Mouse (Mus musculus) forebrain, embryonic 15.5 days (tissue): ENCODE measurements around the gene Pih1d3. TPM values are rescaled to one million over a fixed set of nuclear protein-coding genes. Genes with fewer than 3 reads are reported as not detected.

Experiments
- ATAC-seq: fragments of 200-750 bp; cut with Nextera tagmentation; replicated peaks from 2 replicates; pipeline ENCODE4 v1.8.0; 2017; ENCODE audit warnings: mild to moderate bottlenecking, moderate TSS enrichment, moderate library complexity
- H3K27ac ChIP-seq: fragments of 300-500 bp; sonication (generic); replicated peaks from 2 replicates; pipeline ENCODE4 v1.5.1; 2015; ENCODE audit warnings: mild to moderate bottlenecking, inconsistent platforms
- H3K27me3 ChIP-seq: fragments of 300-500 bp; sonication (generic); 2 replicates; pipeline ENCODE4 v1.6.1; 2015; ENCODE audit warnings: inconsistent platforms
- H3K36me3 ChIP-seq: fragments of 300-500 bp; sonication (generic); 2 replicates; pipeline ENCODE4 v1.6.1; 2015; ENCODE audit warnings: mild to moderate bottlenecking, inconsistent platforms
- H3K4me1 ChIP-seq: fragments of 300-500 bp; sonication (generic); 2 replicates; pipeline ENCODE4 v1.6.1; 2015; ENCODE audit warnings: inconsistent platforms
- H3K4me2 ChIP-seq: fragments of 300-500 bp; sonication (generic); replicated peaks from 2 replicates; pipeline ENCODE4 v1.6.1; 2015; ENCODE audit warnings: mild to moderate bottlenecking, inconsistent platforms
- H3K4me3 ChIP-seq: fragments of 300-500 bp; sonication (generic); 2 replicates; pipeline ENCODE4 v1.5.1; 2015; ENCODE audit warnings: mild to moderate bottlenecking, inconsistent platforms
- H3K9ac ChIP-seq: fragments of 300-500 bp; sonication (generic); replicated peaks from 2 replicates; pipeline ENCODE4 v1.6.1; 2015; ENCODE audit warnings: mild to moderate bottlenecking, inconsistent platforms
- H3K9me3 ChIP-seq: fragments of 300-500 bp; sonication (generic); 2 replicates; pipeline ENCODE4 v1.6.1; 2016; ENCODE audit warnings: inconsistent platforms
- WGBS: fragments of 180-500 bp; shearing (Covaris S2); methylation state at CpG from one replicate; pipeline ENCODE4 v1.1.7; 2015; ENCODE audit warnings: mixed read lengths; 5-methylcytosine and 5-hydroxymethylcytosine counted together
- polyA plus RNA-seq: library from polyadenylated mRNA; unstranded; fragments of >200 nt; fragmentation: Nextera tagmentation; extraction: Ambion mirVana; gene quantifications from 2 replicates; pipeline ENCODE4 v1.2.1, GENCODE M21; 2015

The Pih1d3 gene
- not detected in 2 replicates for polyA plus RNA-seq

DNA sequence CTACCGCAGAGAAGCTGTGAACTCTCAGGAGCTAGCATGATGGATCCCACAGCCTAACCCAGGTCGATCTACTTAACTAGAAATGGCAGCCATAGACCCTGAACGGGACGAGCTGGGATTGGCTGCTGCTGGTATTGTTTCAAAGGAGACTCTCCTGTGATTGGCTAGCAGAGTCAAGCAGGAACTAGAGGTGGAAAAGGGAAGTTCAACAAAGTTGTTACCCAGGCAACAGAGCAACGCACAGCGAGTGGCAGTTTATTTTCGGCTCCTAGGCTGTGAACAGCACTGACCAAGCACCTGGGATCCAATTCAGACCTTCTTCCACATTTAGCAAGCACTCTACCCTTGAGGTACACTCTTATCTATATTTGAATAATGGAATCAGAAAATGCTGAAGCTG is at the start of gene Pih1d3, which contains the start of gene 4931428L18Rik:
Gene Pih1d3, plus strand, starts transcription at position 275 of the 400 bp plus-strand sequence.
Gene 4931428L18Rik, minus strand, starts transcription at position 121 of the 400 bp plus-strand sequence.
- no peak within 1 kb of the TSS for H3K4me3 ChIP-seq
- no peaks in the 10 kb centered on the region for H3K36me3 ChIP-seq
- H3K4me2 ChIP-seq: no peak within 1 kb of the TSS
- ATAC-seq: no peak
- no peaks in the 10 kb centered on the region for H3K27me3 ChIP-seq
- H3K27ac ChIP-seq: no peak within 1 kb of the TSS
- 90% methylated on average over 7 of the region's 7 CpGs for WGBS
- no peaks in the 10 kb centered on the region for H3K9me3 ChIP-seq
- H3K4me1 ChIP-seq: no peaks in the 10 kb centered on the region
- H3K9ac ChIP-seq: no peak within 1 kb of the TSS

DNA sequence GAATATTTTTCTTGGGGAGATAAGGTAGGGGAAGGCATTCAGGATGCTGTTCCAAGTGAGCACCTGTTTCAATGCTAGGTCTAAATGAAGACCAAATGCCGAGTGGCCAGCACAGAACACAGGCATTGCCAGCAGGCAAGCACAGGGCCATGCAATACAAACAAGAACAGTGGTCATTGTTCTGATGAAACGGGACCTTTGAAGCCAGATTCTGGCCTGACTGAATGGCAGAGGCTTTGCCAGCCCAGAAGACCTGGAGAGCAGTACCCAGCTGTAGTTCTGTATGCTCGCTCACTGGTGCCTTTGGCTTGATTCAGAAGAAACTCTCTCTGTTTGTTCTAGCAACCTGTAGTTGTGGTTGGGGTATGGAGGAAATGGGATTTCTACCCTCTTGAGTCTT is 47.2 kb upstream of the Pih1d3 start:
- Histone ChIP-seq H3K4me3 (no peak overlapping the region), H3K36me3 (no peaks in the 10 kb centered on the region), H3K4me2 (no peak overlapping the region), H3K9me3 (no peaks in the 10 kb centered on the region), H3K27ac (no peak overlapping the region), H3K27me3 (no peaks in the 10 kb centered on the region), H3K9ac (no peak overlapping the region), H3K4me1 (no peaks in the 10 kb centered on the region)
- 72% methylated on average over 3 of the region's 3 CpGs for WGBS
- no peak for ATAC-seq

DNA sequence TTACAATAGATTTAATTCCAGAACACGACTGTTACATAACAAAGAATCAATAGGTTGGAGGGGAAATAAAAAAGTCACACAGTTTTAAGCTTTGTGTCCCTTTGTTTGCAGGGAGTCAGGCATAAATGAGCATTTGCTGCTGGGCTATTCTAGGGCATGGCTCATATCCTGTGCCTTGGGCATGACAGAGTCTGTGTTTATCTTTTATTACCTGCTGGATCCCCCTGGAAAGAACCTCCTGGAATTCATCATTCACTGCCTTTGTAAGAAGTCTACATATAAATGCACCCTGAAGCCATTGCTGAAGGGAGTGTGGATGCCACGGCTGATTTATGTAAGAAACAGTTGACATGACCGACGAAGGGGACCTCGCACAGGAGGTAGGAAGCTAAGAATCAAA is 46.5 kb upstream of the Pih1d3 start, which contains the start of gene Lgsn:
Gene Lgsn, plus strand, starts transcription at position 301 of the 400 bp plus-strand sequence.
- no peak within 1 kb of the TSS for H3K4me3 ChIP-seq
- no peaks in the 10 kb centered on the region for H3K4me1 ChIP-seq
- 78% methylated on average over 5 of the region's 5 CpGs for WGBS
- no peak within 1 kb of the TSS for H3K4me2 ChIP-seq
- no peak for ATAC-seq
- no peaks in the 10 kb centered on the region for H3K36me3 ChIP-seq
- H3K9me3 ChIP-seq: no peaks in the 10 kb centered on the region
- no peaks in the 10 kb centered on the region for H3K27me3 ChIP-seq
- no peak within 1 kb of the TSS for H3K27ac ChIP-seq
- H3K9ac ChIP-seq: no peak within 1 kb of the TSS

DNA sequence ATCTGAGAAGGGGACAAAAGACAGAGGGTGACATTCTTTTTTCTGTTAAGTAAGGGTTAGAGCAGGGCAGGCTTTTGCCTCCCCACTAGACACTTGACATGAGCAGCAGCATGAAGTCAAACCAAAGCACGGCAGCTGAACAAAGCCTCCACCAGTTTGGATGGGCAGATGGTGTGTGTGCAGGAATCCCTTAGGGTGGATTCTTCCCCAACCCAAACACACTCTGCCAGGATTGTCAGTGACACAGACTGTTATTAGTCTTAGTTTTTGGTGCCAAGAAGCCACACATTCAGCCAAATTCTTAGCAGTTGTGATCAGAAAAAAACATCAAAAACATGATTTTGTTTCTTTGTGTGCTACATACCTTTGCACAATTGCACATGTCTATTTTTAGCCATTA is 44.4 kb upstream of the Pih1d3 start:
- Histone ChIP-seq H3K27ac (peak overlapping the region; percentile 33; the same call in 1 of the 2 replicates), H3K9ac (no peak overlapping the region), H3K4me2 (no peak overlapping the region), H3K36me3 (no peaks in the 10 kb centered on the region), H3K9me3 (no peaks in the 10 kb centered on the region), H3K4me3 (no peak overlapping the region), H3K4me1 (no peaks in the 10 kb centered on the region), H3K27me3 (no peaks in the 10 kb centered on the region)
- WGBS: 22% methylated on average over 1 of the region's 1 CpGs
- ATAC-seq: peak; percentile 71

DNA sequence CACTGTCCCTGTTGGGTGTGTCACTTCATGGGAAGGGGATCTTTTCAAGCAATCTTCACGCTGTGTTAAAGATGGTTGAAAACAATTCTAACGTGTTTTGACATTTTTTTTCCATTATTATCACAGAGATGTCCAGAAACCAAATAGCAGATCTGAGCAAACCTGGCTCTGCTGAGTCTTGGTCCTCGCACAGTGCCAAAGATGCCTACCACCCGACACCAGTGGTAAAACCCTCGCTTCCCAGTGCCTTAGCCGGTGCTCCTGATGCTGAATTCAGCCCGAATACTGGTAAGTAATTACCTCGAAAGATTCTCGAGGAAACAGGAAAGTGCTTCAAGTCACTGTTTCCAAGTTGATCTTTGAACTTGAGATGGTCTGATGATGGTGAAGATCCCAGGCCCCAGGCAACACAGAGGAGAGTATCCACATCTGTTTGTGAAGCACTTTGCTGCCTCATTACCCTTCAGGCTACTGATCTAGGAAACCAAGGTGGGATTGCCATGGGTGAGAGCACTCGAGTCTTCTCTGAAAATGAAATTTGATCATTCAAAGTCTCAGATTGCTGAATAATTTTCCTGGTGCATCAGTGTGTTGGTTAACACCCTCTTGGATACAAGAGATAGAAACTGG is 32.3 kb upstream of the Pih1d3 start:
- Histone ChIP-seq H3K27me3 (no peaks in the 10 kb centered on the region), H3K36me3 (no peaks in the 10 kb centered on the region), H3K27ac (no peak overlapping the region), H3K4me2 (no peak overlapping the region), H3K4me1 (no peaks in the 10 kb centered on the region), H3K4me3 (no peak overlapping the region), H3K9me3 (no peaks in the 10 kb centered on the region), H3K9ac (no peak overlapping the region)
- 84% methylated on average over 10 of the region's 10 CpGs for WGBS
- ATAC-seq: no peak

DNA sequence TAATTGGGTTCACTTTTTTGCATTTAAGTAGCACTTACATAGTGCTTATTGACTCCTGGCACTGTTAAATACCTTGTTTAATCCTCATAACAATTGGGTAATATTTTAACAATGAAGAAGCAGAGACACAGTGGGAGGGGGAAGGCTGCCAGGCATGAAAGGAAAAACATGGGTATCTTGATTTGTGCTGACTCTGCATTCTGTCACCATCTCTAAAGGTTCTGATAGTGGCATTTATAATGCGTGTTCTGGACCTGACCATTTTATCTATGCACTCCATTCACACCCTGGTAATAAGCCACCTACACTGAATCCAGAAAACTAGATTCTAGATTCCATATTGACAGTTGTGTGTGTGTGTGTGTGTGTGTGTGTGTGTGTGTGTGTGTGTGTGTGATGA is 27.0 kb upstream of the Pih1d3 start:
- Histone ChIP-seq H3K4me3 (no peak overlapping the region), H3K36me3 (no peaks in the 10 kb centered on the region), H3K27ac (no peak overlapping the region), H3K4me1 (no peaks in the 10 kb centered on the region), H3K27me3 (no peaks in the 10 kb centered on the region), H3K9me3 (no peaks in the 10 kb centered on the region), H3K9ac (no peak overlapping the region), H3K4me2 (no peak overlapping the region)
- no peak for ATAC-seq
- 77% methylated on average over 1 of the region's 1 CpGs for WGBS

DNA sequence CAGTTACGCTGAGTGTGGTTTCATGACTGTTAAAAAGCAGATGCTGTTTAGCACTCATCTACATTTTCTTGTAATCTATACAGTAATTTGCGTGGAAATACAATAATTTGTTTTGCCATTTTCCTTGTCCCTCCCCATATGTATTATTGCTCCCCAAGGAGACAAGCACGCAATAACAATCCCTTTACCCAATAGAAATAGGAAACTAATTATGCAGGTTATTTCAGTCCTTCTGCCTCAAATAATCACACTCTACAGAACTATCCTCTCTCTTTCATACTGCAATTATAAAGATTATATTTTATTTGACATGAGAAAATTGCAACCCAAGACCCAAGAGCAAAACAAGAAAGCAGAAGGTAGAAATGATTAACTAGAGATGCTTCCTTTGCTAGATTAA is 25.7 kb upstream of the Pih1d3 start:
- Histone ChIP-seq H3K27me3 (no peaks in the 10 kb centered on the region), H3K9me3 (no peaks in the 10 kb centered on the region), H3K27ac (no peak overlapping the region), H3K4me2 (no peak overlapping the region), H3K9ac (no peak overlapping the region), H3K4me3 (no peak overlapping the region), H3K36me3 (no peaks in the 10 kb centered on the region), H3K4me1 (no peaks in the 10 kb centered on the region)
- WGBS: 84% methylated on average over 3 of the region's 3 CpGs
- ATAC-seq: no peak

DNA sequence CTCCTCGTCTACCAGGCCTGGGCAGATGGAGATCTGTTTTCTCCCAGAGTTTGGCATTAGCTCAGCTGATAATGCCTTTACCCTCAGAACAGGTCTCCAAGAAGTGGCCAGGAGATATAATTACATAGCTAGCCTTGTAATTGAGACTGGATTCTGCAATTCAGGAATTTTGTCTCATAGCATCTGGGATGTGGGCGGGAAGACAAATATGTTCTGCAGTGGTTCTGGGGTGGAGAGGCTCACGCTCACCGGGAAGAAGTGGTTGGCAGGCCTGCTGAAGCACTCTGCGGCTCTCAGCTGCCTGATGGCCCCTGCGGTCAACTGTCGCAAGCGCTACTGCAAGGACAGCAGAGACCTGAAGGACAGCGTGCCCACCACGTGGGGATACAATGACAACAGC is 18.9 kb upstream of the Pih1d3 start:
- no peak overlapping the region for H3K27ac ChIP-seq
- ATAC-seq: no peak
- 90% methylated on average over 10 of the region's 10 CpGs for WGBS

DNA sequence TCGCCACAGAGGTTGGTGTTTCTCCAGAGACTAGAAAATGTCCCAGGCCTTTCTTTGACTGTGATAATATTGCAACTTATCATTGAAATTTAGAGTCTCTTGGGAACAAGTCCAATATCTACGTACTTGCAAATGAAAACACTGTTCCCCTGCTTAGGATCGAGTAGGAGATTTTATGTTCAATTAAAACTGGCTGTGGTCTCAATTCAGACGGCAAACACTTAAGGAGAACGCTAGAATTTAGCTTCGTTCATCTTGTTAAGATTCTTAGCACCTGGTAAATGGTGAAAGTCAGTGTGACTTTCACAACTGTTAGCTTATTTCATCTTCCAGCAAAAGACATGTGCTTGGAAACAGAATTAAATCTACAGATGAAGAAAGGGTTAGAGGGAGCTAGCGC is 17.3 kb upstream of the Pih1d3 start:
- ATAC-seq: no peak; the same call in 1 of the 2 replicates
- Histone ChIP-seq H3K36me3 (no peaks in the 10 kb centered on the region), H3K4me1 (peaks cover 5% of the 10 kb centered on the region; the same call in 1 of the 2 replicates), H3K9ac (no peak overlapping the region), H3K9me3 (no peaks in the 10 kb centered on the region), H3K27me3 (no peaks in the 10 kb centered on the region), H3K4me2 (no peak overlapping the region), H3K4me3 (no peak overlapping the region), H3K27ac (peak overlapping the region; percentile 46; the same call in 1 of the 2 replicates)
- WGBS: 43% methylated on average over 7 of the region's 7 CpGs

More for the DNA sequence above, 18.9 kb upstream of the Pih1d3 start:
- H3K36me3 ChIP-seq: no peaks in the 10 kb centered on the region
- peaks cover 5% of the 10 kb centered on the region; the same call in 1 of the 2 replicates for H3K4me1 ChIP-seq
- H3K9me3 ChIP-seq: no peaks in the 10 kb centered on the region
- no peak overlapping the region for H3K4me2 ChIP-seq
- H3K4me3 ChIP-seq: no peak overlapping the region
- no peak overlapping the region for H3K9ac ChIP-seq
- no peaks in the 10 kb centered on the region for H3K27me3 ChIP-seq

DNA sequence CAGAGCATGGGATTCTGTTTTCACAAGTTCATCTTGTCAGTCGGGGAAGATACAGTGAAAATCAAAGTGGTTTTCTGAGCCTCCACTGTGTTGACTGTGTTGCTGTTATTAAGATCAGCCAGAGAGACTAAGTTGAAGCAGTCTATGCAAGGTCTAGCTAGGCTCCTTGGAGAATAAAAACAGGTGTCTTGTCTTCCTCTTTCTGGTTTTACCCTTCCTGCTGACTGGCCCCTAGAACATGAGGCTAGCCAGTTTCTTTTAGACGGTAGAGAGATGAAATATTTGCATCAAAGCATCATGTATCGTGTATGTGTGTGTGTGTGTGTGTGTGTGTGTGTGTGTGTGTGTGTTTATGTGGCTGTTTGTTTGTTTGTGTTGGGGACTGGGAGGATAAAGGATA is 16.9 kb upstream of the Pih1d3 start:
- Histone ChIP-seq H3K27ac (0 out of 2 replicates have a peak overlapping the region, but pooled peaks have one; percentile 27), H3K9ac (no peak overlapping the region), H3K27me3 (no peaks in the 10 kb centered on the region), H3K36me3 (no peaks in the 10 kb centered on the region), H3K4me1 (peaks cover 5% of the 10 kb centered on the region; the same call in 1 of the 2 replicates), H3K9me3 (no peaks in the 10 kb centered on the region), H3K4me2 (no peak overlapping the region), H3K4me3 (no peak overlapping the region)
- ATAC-seq: no peak
- WGBS: 56% methylated on average over 3 of the region's 3 CpGs

DNA sequence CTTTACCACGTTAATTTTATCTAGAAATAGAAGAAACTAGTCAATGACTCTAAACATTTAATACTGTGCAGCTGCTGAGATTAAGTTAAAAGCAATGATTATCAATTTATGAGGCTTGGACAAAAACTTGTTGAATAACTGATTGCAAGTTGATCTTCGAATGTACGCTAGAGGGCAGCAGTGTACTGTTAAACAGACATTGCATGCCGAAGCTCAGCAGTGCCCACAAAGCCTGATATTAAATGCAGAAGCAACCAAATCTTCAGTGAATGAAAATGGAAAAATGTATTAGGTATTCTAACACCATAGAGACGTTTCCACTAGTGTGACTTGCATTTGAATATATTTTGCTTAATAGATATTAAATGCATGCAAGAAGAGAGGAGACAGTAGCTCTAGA is 12.5 kb upstream of the Pih1d3 start:
- H3K36me3 ChIP-seq: no peaks in the 10 kb centered on the region
- H3K27ac ChIP-seq: no peak overlapping the region
- WGBS: under 1% methylated on average over 5 of the region's 5 CpGs
- no peaks in the 10 kb centered on the region for H3K9me3 ChIP-seq
- no peak overlapping the region for H3K4me2 ChIP-seq
- ATAC-seq: peak; percentile 85
- no peak overlapping the region for H3K9ac ChIP-seq
- peaks cover 2% of the 10 kb centered on the region; the same call in 1 of the 2 replicates for H3K4me1 ChIP-seq
- no peak overlapping the region for H3K4me3 ChIP-seq
- H3K27me3 ChIP-seq: no peaks in the 10 kb centered on the region

DNA sequence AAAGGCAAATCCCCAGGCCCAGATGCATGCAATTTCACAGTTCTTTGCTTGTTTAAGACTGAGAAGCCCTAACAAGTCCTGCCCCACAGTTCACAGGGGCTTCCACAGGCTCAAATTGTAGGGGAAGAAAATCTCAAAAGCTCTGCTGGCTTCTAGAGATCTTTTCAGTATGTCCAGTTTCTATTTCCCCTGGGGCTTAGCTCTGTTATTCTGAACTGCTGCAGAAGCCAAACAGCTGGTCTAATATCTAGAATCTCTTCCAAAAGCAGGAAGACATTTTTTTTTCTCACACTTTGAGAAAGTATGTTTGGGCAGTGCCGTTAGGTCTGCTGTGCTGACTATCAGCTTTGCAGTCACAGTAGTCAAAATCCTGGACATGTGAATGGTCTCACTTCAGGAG is 7.8 kb upstream of the Pih1d3 start:
- no peak overlapping the region for H3K4me3 ChIP-seq
- H3K27me3 ChIP-seq: no peaks in the 10 kb centered on the region
- no peak overlapping the region for H3K4me2 ChIP-seq
- H3K4me1 ChIP-seq: no peaks in the 10 kb centered on the region
- ATAC-seq: no peak
- no peaks in the 10 kb centered on the region for H3K9me3 ChIP-seq
- 89% methylated on average over 1 of the region's 1 CpGs for WGBS
- no peaks in the 10 kb centered on the region for H3K36me3 ChIP-seq
- no peak overlapping the region for H3K27ac ChIP-seq
- H3K9ac ChIP-seq: no peak overlapping the region
